Mouse (Mus musculus): Measurements from ENCODE around the gene Ptbp3. TPM values are rescaled to one million over a fixed set of nuclear protein-coding genes. Genes with fewer than 3 reads are reported as not detected.

Gene Ptbp3
- total RNA-seq (2021) (10 to 100 TPM; 25.0 to 27.0 TPM), polyA plus RNA-seq (2012; rRNA removed) (13.2 and 23.3 TPM in 2 replicates)
- long read RNA-seq, full-length matches to known transcripts, result 4 of 5 reads
- long read RNA-seq, partial matches to known transcripts, result 1 of 5 reads
- long read RNA-seq, other reads (novel, unspliced or antisense), result 0 of 5 reads

DNA sequence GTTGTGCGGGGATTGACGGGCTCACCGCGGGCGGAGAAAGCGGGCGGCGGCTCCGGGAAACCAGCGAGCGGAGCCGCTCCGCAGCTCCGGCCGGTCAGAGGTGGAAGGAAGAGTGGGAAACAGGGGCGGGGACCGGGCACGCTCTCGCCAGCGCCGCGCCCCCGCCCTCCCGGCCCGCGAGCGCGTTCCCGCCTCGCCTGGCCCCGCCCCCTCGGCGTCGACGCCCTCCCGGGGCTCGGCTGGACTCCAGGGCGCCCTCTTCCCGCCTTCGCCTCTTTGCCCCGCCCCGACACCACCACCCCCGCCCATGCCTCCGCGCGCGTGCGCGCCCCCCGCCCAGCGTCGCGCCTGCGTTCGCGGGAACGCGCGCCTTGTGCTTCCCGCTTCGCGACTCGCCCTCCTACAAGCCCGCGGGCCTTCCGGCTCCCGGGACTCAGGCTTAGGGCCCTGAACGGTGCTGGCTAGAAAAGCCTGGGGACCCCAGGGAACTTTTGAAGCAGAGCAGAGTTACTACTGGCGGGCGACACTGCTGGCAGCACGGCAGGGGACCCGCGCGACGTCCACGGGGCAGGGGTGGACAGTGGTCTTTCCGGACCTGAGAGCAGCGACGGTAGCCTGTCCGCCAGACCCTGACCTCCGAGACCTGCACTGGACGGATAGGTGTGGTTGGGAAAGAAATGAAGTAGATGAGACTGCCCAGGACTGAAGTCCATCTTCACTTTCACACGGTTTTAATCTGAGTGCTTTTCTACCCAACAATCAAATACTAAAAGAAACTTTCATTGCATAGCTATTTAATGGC lies at the start of gene Ptbp3:
Ptbp3 (minus strand) TSS at position 190 of the 802 bp plus-strand sequence.
- H3K79me2 ChIP-seq (replicated peaks; ENCODE audit: control insufficient read depth, insufficient read depth, low read length), result no peaks in the 10 kb centered on the region
- intact Hi-C loops (cut with DNase I), result loop anchor here (2.0 to 10.0 kb wide), 2 partner anchors 31 to 545 kb away; partner anchors contain the start of genes Gm20503 and Hsdl2
- H3K4me3 ChIP-seq, result peak within 1 kb of the TSS; percentile 66
- DNase-seq, result peak; percentile 94 to 95
- no peaks in the 10 kb centered on the region for H3K27me3 ChIP-seq (ENCODE audit: control insufficient read depth, insufficient read depth, low read length)
- H3K9ac ChIP-seq (ENCODE audit: low read depth, low read length), result peak within 1 kb of the TSS; percentile 98
- TF ChIP-seq CTCF (IDR thresholded peaks at IDR 0.05) (no peak), POLR2A (IDR thresholded peaks at IDR 0.05; ENCODE audit: insufficient read depth, low read depth, low read length) (peak; percentile 76), EP300 (IDR thresholded peaks at IDR 0.05; ENCODE audit: insufficient read depth, low read depth, low read length) (no peak)
- peaks cover 8% of the 10 kb centered on the region for H3K36me3 ChIP-seq (ENCODE audit: control insufficient read depth, insufficient read depth, low read length)
- H3K27ac ChIP-seq, result peak within 1 kb of the TSS; percentile 96
- WGBS, result under 1% methylated on average over 78 of the region's 83 CpGs
- peaks cover 2% of the 10 kb centered on the region for H3K4me1 ChIP-seq (ENCODE audit: control insufficient read depth, insufficient read depth, low read length)

GRCm38 (mm10) chr4:59596556-59596955 lies 47.4 kb upstream of the Ptbp3 start:
- TF ChIP-seq EP300 (IDR thresholded peaks at IDR 0.05; ENCODE audit: insufficient read depth, low read depth, low read length), result no peak
- no peak for TF ChIP-seq CTCF (IDR thresholded peaks at IDR 0.05)
- TF ChIP-seq POLR2A (IDR thresholded peaks at IDR 0.05; ENCODE audit: insufficient read depth, low read depth, low read length), result no peak
- no peak overlapping the region for H3K9ac ChIP-seq (ENCODE audit: low read depth, low read length)
- intact Hi-C loops (cut with DNase I), result no loop called here
- H3K36me3 ChIP-seq (ENCODE audit: control insufficient read depth, insufficient read depth, low read length), result peaks cover 9% of the 10 kb centered on the region
- no peak overlapping the region for H3K4me3 ChIP-seq
- no peaks in the 10 kb centered on the region for H3K27me3 ChIP-seq (ENCODE audit: control insufficient read depth, insufficient read depth, low read length)
- WGBS, result 61% methylated on average over 2 of the region's 2 CpGs
- DNase-seq, result no peak
- no peak overlapping the region for H3K27ac ChIP-seq
- no peaks in the 10 kb centered on the region for H3K4me1 ChIP-seq (ENCODE audit: control insufficient read depth, insufficient read depth, low read length)
- H3K79me2 ChIP-seq (replicated peaks; ENCODE audit: control insufficient read depth, insufficient read depth, low read length), result 0 out of 2 replicates have a peak, but pooled peaks cover 2% of the 10 kb centered on the region

DNA sequence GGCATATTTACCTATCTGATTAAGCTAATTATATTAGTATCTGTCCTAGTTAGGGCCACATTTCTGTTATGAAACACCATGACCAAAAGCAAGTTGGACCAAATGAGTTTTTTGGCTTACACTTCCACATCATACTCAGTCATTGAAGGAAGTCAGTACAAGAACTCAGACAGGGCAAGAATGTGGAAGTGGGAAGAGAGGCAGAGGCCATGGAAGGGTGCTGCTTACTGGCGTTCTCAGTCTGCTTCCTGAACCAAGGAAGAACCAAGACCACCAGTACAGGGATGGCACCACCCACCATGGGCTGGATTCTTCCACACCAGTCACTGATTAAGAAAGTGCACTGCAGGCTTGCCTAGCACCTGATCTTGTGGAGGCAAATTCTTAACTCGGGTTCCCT lies 45.5 kb upstream of the Ptbp3 start:
- Histone ChIP-seq H3K27ac (no peak overlapping the region), H3K4me1 (ENCODE audit: control insufficient read depth, insufficient read depth, low read length) (no peaks in the 10 kb centered on the region; the same call in 1 of the 2 replicates), H3K79me2 (replicated peaks; ENCODE audit: control insufficient read depth, insufficient read depth, low read length) (peaks cover 2% of the 10 kb centered on the region; the same call in 1 of the 2 replicates), H3K9ac (ENCODE audit: low read depth, low read length) (no peak overlapping the region), H3K4me3 (no peak overlapping the region), H3K36me3 (ENCODE audit: control insufficient read depth, insufficient read depth, low read length) (peaks cover 9% of the 10 kb centered on the region), H3K27me3 (ENCODE audit: control insufficient read depth, insufficient read depth, low read length) (no peaks in the 10 kb centered on the region)
- no peak for DNase-seq
- TF ChIP-seq CTCF (IDR thresholded peaks at IDR 0.05), result no peak
- TF ChIP-seq EP300 (IDR thresholded peaks at IDR 0.05; ENCODE audit: insufficient read depth, low read depth, low read length), result no peak
- no peak for TF ChIP-seq POLR2A (IDR thresholded peaks at IDR 0.05; ENCODE audit: insufficient read depth, low read depth, low read length)
- WGBS, result 66% methylated on average over 2 of the region's 2 CpGs
- intact Hi-C loops (cut with DNase I), result no loop called here

DNA sequence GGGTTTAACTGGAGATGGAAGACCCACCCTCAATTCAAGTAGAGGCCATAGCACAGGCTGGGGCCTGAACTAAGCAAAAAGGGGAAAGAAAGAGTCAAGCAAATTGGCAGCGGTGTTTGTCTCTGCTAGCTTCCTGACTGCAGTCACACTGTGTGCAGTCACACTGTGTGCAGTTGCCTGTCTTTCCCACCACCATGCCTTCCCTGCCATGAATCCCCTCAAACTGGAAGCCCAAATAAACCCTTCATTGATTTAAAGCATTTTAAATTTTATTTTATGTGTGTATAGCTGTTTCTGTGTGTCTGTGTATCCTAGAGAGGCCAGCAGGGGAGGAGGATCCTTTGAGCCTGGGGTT lies 38.7 kb upstream of the Ptbp3 start:
- Histone ChIP-seq H3K79me2 (replicated peaks; ENCODE audit: control insufficient read depth, insufficient read depth, low read length) (no peaks in the 10 kb centered on the region; the same call in 1 of the 2 replicates), H3K36me3 (ENCODE audit: control insufficient read depth, insufficient read depth, low read length) (peaks cover 13% of the 10 kb centered on the region), H3K27me3 (ENCODE audit: control insufficient read depth, insufficient read depth, low read length) (no peaks in the 10 kb centered on the region), H3K4me1 (ENCODE audit: control insufficient read depth, insufficient read depth, low read length) (no peaks in the 10 kb centered on the region; the same call in none of the 2 replicates), H3K9ac (ENCODE audit: low read depth, low read length) (no peak overlapping the region), H3K27ac (no peak overlapping the region), H3K4me3 (no peak overlapping the region)
- intact Hi-C loops (cut with DNase I), result no loop called here
- no peak for TF ChIP-seq EP300 (IDR thresholded peaks at IDR 0.05; ENCODE audit: insufficient read depth, low read depth, low read length)
- no peak for TF ChIP-seq CTCF (IDR thresholded peaks at IDR 0.05)
- TF ChIP-seq POLR2A (IDR thresholded peaks at IDR 0.05; ENCODE audit: insufficient read depth, low read depth, low read length), result no peak
- 87% methylated on average over 1 of the region's 1 CpGs for WGBS
- no peak for DNase-seq

GRCm38 (mm10) chr4:59587215-59587871 lies 38.2 kb upstream of the Ptbp3 start:
- H3K27me3 ChIP-seq (ENCODE audit: control insufficient read depth, insufficient read depth, low read length), result no peaks in the 10 kb centered on the region
- intact Hi-C loops (cut with DNase I), result no loop called here
- peak overlapping the region; percentile 26 for H3K27ac ChIP-seq
- H3K36me3 ChIP-seq (ENCODE audit: control insufficient read depth, insufficient read depth, low read length), result peaks cover 13% of the 10 kb centered on the region
- TF ChIP-seq CTCF (IDR thresholded peaks at IDR 0.05) (no peak), POLR2A (IDR thresholded peaks at IDR 0.05; ENCODE audit: insufficient read depth, low read depth, low read length) (no peak), EP300 (IDR thresholded peaks at IDR 0.05; ENCODE audit: insufficient read depth, low read depth, low read length) (no peak)
- H3K9ac ChIP-seq (ENCODE audit: low read depth, low read length), result no peak overlapping the region
- H3K4me3 ChIP-seq, result no peak overlapping the region
- H3K4me1 ChIP-seq (ENCODE audit: control insufficient read depth, insufficient read depth, low read length), result no peaks in the 10 kb centered on the region; the same call in none of the 2 replicates
- H3K79me2 ChIP-seq (replicated peaks; ENCODE audit: control insufficient read depth, insufficient read depth, low read length), result no peaks in the 10 kb centered on the region; the same call in 1 of the 2 replicates
- 56% methylated on average over 2 of the region's 2 CpGs for WGBS
- DNase-seq, result no peak

All from heart, adult 2 months (tissue).